ENCODE assay signal across 16 mouse cellular contexts in the genomic region with DNA sequence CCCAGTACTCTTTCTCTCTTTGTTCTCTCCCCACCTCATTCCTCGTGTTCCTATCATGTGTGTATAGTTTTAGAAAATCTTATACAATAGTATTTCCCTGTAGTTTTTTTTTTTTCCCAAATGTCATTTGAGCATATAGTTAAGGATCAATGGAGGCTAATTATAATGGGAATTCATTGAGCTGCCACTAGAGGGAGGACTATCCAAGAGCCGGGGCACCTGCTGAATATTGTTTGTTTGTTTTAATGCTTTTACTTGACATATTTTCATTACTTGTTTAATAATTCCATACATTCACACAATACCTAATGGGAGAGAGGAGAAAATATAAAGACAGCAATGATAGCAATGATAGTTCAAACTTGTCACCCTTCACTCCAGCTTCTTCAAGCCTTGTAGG.
A peak's percentile ranks its signal among the peaks of the same experiment; 100 is the strongest.
DNase-seq lines count a peak whose midpoint lies in the region; ATAC-seq and TF ChIP-seq lines count a peak whose summit lies in the region.
"Had no signal": no experiment of that assay in that cellular context is flagged by ENCODE, and none has a peak within 500 bp of the region (broad histone marks: within the 10 kb centered on the region; RNA-seq: fewer than 3 reads in every experiment).

No protein-coding gene starts in this region.

- no peak overlapping the region for H3K9ac ChIP-seq in heart, adult 2 months (ENCODE audit: low read depth, low read length)
- no peak overlapping the region for H3K9ac ChIP-seq in liver, embryonic 14.5 days (replicated peaks)
- H3K9ac ChIP-seq: liver, embryonic 13.5 days; neural tube, embryonic 13.5 days had no signal

- no peaks in the 10 kb centered on the region for H3K27me3 ChIP-seq in heart, adult 2 months (ENCODE audit: control insufficient read depth, insufficient read depth, low read length)
- no peaks in the 10 kb centered on the region for H3K27me3 ChIP-seq in liver, embryonic 14.5 days (ENCODE audit: control insufficient read depth, insufficient read depth, low read length)
- H3K27me3 ChIP-seq in E14TG2a.4 (ENCODE audit: insufficient read depth, low read length) = no peaks in the 10 kb centered on the region
- H3K27me3 ChIP-seq: liver, embryonic 13.5 days; neural tube, embryonic 13.5 days had no signal

- 47% methylated on average over 2 of the region's 2 CpGs for WGBS in heart, adult 2 months
- 21% methylated on average over 2 of the region's 2 CpGs for WGBS in liver, embryonic 14.5 days (ENCODE audit: insufficient replicate concordance)

- TF ChIP-seq POLR2A in heart, adult 2 months (IDR thresholded peaks at IDR 0.05; ENCODE audit: insufficient read depth, low read depth, low read length) = no peak

- TF ChIP-seq CTCF in heart, adult 2 months (IDR thresholded peaks at IDR 0.05) = peak; percentile 59
- TF ChIP-seq CTCF in liver, embryonic 14.5 days (IDR thresholded peaks at IDR 0.05; ENCODE audit: low read depth) = peak; percentile 19; the same call in 1 of the 2 replicates
- TF ChIP-seq CTCF in E14TG2a.4 (conservative IDR thresholded peaks at IDR 0.05; ENCODE audit: low read length) = peak; percentile 74

- no peak overlapping the region for H3K4me3 ChIP-seq in heart, adult 2 months
- H3K4me3 ChIP-seq in liver, embryonic 14.5 days (ENCODE audit: insufficient read depth in 1 of 2, low read depth in 2 of 2, low read length in 2 of 2) = no peak overlapping the region
- H3K4me3 ChIP-seq in E14TG2a.4 (replicated peaks; ENCODE audit: low read length) = no peak overlapping the region
- H3K4me3 ChIP-seq: liver, embryonic 13.5 days; neural tube, embryonic 13.5 days had no signal

- no peak overlapping the region for H3K27ac ChIP-seq in heart, adult 2 months
- no peak overlapping the region for H3K27ac ChIP-seq in liver, embryonic 14.5 days
- H3K27ac ChIP-seq: liver, embryonic 13.5 days; macrophage; neural tube, embryonic 13.5 days had no signal

- no peak overlapping the region for H3K4me2 ChIP-seq in liver, embryonic 14.5 days (ENCODE audit: low read depth)
- H3K4me2 ChIP-seq: heart, embryonic 11.5 days; liver, embryonic 13.5 days; neural tube, embryonic 13.5 days had no signal

- intact Hi-C loops in heart, adult 2 months (cut with DNase I) = loop anchor here (2.0 kb wide), 1 partner anchor 374 kb away; no protein-coding TSS in a partner anchor
- intact Hi-C loops in heart, postnatal 36 days (cut with DNase I) = loop anchor here (1.0 kb wide), 1 partner anchor 374 kb away; no protein-coding TSS in a partner anchor

- DNase-seq in heart, adult 2 months = no peak
- DNase-seq in heart, postnatal 36 days = no peak
- no peak for DNase-seq in liver, embryonic 14.5 days (ENCODE audit: low read depth in 3 of 3, low spot score in 3 of 3)
- DNase-seq in liver = no peak
- peak; percentile 9 for DNase-seq in ZHBTc4 (ENCODE audit: low read depth, low spot score)
- no peak for DNase-seq in right cerebral cortex, postnatal 4 days
- DNase-seq: cerebellum, adult 11 months; gastrocnemius, postnatal 14 days; liver, embryonic 13.5 days; right cerebral cortex, adult 18-20 months had no signal

- H3K36me3 ChIP-seq in heart, adult 2 months (ENCODE audit: control insufficient read depth, insufficient read depth, low read length) = no peaks in the 10 kb centered on the region
- H3K36me3 ChIP-seq in liver, embryonic 14.5 days (replicated peaks; ENCODE audit: control insufficient read depth, insufficient read depth, low read depth) = no peaks in the 10 kb centered on the region
- H3K36me3 ChIP-seq in E14TG2a.4 (ENCODE audit: insufficient read depth, low read length) = no peaks in the 10 kb centered on the region
- H3K36me3 ChIP-seq: liver, embryonic 13.5 days; neural tube, embryonic 13.5 days had no signal

- no peak for ATAC-seq in liver, embryonic 14.5 days (ENCODE audit: insufficient read depth)
- ATAC-seq: CD4-positive, CD25-positive, alpha-beta regulatory T cell, adult 4 months; forebrain, embryonic 16.5 days had no signal

- no peaks in the 10 kb centered on the region for H3K9me3 ChIP-seq in liver, embryonic 14.5 days (ENCODE audit: control insufficient read depth, low read length)
- no peaks in the 10 kb centered on the region for H3K9me3 ChIP-seq in E14TG2a.4 (ENCODE audit: low read length)
- H3K9me3 ChIP-seq: liver, embryonic 13.5 days; neural tube, embryonic 13.5 days had no signal

- H3K4me1 ChIP-seq in heart, adult 2 months (ENCODE audit: control insufficient read depth, insufficient read depth, low read length) = no peaks in the 10 kb centered on the region
- no peaks in the 10 kb centered on the region for H3K4me1 ChIP-seq in liver, embryonic 14.5 days (replicated peaks; ENCODE audit: control insufficient read depth in 2 of 2, insufficient read depth in 2 of 2, low read length in 1 of 2)
- no peaks in the 10 kb centered on the region for H3K4me1 ChIP-seq in E14TG2a.4 (replicated peaks; ENCODE audit: low read depth, low read length)
- H3K4me1 ChIP-seq: liver, embryonic 13.5 days; neural tube, embryonic 13.5 days had no signal

- no peaks in the 10 kb centered on the region for H3K79me2 ChIP-seq in heart, adult 2 months (replicated peaks; ENCODE audit: control insufficient read depth, insufficient read depth, low read length)

- TF ChIP-seq EP300 in heart, adult 2 months (IDR thresholded peaks at IDR 0.05; ENCODE audit: insufficient read depth, low read depth, low read length) = no peak
- no peak for TF ChIP-seq EP300 in liver, embryonic 14.5 days (IDR thresholded peaks at IDR 0.05; ENCODE audit: low read depth)

Comparison
In these comparisons a context has a peak if more than half of its experiments do, and no peak if none do; other contexts are left out.
1. CTCF ChIP-seq: peak in every context shown above with its lines; median percentile 74 in E14TG2a.4; 59 in heart, adult 2 months; 19 in liver, embryonic 14.5 days.